Mouse (Mus musculus): ENCODE measurements at regions not wholly inside any gene's neighbourhood (a gene's known extent, or its start where the extent isn't known, plus 50 kb on each side); places are given as distances from the start of the nearest gene placed in this dataset.
A peak's percentile ranks its signal among the peaks of the same experiment; 100 is the strongest.

DNA sequence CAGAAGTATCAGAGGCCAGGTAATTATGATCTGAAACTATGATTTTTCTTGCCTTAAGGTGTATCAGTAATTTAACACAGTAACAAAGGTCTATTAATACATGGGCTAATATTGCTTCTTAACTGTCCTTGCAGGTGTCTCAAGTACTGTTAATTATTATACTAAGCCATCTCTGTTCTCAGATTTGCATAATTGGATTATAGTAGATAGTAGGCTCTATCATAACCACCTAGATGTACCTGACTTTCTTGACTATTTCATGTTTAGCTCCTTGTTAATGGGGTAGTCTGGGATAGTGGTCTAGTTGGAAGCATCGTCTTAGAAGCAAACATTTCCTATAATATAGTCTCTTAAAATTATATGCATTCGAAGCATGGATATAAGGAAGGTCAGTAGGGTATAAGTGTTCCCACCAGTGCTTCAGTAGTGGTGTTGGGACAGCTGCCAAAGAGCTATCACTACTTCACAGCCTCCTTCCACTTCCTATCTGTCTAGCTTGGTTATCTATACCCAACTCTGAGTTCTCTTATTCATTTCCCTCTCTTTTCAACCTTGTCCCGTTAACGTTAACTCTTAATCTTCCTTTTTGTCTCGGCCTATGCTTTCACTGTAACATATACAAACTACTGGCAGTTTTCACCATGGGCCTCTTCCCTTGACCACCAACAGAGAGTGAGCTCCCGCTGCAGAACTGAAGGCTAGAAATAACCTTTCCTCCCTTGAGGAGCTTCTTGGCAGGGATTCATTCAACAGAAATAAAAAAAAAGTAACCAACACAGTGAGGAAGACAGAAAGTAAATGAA, 630.9 kb upstream of the Lcorl start:
- no peak for DNase-seq

DNA sequence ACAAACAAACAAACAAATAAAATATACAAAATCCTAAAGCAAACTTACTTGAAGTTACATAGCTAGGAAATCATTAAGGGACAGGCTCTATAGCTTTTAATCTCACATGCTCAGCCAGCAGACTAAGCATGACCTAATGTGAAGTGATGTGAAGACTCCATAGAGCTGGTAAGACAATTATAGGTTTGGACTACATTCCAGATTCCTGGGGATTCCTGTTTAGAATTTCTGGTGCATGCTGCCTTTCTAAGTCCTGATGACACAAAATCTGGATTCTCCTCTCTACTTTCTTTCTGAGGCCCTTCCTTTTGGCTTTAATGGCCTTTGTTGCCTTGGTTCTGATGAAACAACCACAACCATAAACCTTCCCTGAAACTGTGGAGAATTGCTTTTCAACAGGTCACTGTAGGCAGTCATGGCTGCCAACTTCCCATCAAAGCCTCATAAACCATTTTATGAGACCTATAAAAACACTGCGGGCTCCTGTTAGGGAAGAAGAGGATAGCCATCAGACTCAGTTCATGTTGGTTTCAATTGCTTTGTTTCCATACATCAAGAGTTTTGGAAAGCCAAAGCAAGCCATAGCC, 629.4 kb upstream of the Lcorl start:
- no peak for DNase-seq

DNA sequence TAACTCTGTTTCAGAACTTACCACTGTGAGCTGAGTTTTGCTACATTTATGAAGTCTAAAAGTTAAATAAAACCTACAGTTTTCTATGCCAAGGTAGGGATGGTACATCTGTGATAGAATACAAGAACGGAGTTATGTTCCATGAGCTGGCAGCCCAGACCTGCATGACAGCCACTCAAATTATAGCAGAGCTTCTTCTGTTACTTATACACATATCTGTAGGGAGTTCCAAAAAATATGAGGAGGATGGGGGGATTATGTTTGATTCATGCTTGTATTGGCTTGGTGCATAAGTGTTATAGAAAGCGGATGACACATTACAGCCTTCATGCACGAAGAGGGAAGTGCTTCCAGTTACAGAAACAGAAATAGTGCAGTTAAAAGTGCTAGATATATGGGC, 598.9 kb upstream of the Lcorl start:
- no peak for DNase-seq

DNA sequence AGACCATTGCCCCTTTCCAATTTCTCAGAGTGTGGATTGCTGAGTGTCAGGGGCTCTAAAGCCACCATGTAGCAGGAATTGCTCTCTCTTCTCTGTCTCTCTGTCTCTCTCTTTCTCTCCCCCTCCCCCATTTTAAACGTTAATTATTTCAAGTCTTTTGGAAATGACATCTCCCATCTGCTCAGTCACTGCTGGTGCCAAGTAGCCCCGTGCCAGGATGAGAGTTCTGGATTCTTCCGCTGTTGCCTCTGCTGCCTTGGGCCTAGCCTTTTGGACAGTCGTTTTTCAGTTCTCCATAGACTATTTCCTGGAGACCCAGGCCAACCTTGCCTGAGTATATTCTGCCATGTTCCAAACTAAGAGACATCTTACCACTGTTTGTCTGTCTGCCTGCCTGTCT, 590.9 kb upstream of the Lcorl start:
- no peak for DNase-seq

DNA sequence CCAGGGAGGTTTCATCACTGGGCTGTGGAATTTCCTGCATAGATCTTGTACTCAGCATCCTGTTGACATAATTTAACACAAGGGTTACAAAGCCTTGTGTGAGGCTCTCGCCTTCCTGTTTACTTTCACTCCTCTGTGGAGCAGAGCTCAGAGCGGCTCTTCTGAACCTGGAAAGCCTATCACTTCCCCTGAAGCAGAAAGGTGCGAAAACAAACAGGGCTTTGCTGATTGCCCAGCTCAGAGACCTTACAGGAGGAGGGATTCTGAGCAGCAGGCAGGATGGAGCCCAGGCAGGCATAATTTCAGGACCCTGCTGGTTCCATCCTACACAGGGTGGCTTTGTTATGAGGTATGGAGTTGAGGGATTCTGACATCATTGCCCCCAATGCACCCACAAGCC, 588.4 kb upstream of the Lcorl start:
- DNase-seq = no peak

DNA sequence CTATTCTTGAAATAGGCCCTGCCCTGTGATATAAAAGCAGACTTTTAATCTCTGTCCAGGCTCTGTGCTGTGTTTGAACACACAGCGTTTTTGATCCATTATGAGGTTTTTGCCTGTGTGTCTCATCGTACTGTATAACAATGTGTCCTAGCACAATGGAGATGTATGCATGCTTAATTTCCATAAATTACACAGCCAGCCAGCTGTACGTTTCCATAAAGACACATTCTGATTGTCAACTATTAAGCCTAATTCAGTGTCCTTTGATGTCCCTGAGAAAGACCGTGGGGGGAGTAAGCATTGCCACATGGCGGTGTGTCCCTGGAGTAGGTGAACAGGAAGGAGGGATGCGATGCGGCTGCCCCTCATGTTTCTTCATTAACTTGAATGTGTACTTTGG, 587.7 kb upstream of the Lcorl start:
- DNase-seq = no peak

DNA sequence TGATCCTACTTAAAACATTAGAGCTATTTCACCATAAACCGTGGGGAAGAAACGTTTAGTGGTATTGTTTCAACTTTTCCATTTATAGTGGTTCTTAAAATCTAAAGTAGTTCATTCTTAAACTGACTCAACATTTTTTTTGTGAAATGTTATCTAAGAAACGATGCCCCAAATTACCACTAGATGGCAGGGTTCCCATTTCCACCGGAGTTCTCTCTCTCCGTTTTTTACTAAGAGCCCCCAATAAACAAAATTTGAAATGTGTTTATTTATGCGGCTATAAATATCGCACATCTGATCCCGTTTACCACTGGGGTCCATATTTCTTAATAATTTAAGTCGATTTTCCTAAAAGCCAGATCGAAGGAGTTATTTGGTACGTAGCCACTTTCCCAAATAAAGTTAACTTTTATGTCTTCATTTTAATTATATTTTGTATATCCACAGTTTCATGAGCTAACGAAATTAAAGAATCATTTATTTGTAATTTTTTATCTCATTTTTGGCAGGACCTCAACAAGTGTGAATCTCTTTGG, 586.5 kb upstream of the Lcorl start:
- peak in 1 of 2 experiments; percentile 20 for DNase-seq

DNA sequence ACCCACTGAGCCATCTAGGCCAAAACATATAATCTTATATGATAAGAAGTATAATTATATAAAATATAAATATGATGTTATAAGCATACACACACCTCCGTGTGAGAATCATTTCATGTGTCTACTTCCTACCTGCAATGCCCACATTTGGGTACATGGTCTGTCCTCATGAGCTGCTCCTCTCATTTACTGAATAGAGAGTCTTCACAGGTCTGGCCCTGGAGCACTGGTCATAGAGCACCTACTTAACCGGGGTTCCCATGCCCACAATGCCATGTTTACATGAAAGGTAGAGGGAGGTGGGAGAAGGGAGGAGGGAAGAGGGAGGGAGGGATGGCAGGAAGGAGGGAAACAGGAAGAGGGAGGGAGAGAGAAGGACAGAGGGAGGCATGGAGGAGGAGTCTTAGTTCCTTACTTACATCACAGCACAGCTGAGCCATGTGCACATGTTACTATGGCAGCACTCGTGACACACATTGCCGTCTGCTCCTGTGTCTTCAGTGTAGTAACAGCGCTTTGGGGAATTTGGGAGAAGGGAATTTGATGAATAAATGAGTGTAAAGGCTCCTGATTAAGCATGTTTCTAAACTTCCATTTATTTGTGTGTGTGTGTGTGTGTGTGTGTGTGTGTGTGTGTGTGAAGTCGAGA, 585.3 kb upstream of the Lcorl start:
- DNase-seq = no peak

DNA sequence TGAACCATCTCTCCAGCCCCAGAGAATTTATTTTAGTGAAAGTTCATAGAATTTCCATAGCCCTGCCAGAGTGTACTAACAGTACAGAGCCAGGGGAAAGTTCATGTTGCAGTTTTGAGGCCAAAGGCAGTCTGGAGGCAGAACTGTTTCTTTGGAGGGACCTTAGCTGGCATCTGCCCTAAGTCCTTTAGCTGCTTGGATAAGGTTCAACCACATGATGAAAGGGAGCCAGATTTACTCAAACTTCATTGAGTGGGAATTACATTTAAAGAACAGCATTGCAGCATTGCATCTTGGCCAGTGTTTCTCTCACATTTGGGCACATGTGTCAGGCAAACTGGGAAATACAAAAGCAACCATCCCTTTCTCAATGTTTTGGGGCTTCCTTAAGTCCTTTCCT, 584.3 kb upstream of the Lcorl start:
- no peak for DNase-seq

DNA sequence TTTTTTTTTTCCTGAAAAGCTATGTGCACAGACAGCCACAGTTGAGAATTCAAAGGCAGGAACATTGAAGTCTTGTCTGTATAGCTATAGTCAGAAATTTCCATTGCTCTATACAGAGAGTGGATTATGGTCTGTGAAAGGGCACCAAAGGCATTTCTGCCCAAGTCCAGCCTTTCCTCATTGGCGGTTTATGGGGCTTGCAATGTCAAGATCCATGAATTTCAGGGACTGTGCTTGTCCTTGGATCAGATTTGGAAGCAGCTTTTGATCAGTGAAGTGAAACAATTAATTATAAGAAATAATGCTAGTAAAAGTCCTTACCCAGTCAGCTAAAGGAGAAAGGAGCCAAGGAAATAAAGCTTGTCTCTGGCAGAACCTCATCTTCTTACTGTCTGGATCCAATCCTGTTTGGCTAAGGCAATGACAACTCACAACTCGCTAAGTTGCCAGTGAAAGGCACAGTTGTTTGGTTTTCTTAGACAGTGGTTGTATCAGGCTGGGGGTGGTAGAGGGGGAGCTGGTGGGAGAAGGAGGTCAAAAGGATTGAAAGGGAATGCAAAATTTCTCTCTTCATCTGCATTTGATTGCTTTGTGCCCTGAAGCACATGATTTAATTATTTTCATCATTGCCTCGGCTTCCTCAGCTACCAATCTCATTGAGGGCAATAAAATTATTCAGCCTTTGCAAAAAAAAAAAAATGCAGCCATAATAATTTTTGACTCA, 574.4 kb upstream of the Lcorl start:
- no peak for DNase-seq

DNA sequence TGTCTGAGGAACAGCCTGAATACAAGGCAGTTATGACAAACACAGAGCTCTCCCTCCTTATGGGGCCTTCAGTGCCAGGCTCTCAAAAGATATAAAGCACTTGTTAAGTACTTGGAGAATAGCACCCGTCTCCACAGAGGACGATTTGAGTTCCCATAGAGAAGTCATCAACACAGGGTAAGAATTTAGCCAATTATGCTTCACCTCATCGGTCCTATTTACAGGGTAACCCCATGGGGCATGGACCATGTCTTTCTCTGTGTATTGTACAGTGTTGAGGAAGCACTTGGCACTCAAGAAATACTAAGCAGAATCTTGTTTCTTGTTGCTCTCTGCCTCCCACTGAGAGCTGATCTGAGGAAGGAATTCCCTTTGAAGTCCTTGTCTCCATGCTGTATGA, 565.3 kb upstream of the Lcorl start:
- DNase-seq = no peak

DNA sequence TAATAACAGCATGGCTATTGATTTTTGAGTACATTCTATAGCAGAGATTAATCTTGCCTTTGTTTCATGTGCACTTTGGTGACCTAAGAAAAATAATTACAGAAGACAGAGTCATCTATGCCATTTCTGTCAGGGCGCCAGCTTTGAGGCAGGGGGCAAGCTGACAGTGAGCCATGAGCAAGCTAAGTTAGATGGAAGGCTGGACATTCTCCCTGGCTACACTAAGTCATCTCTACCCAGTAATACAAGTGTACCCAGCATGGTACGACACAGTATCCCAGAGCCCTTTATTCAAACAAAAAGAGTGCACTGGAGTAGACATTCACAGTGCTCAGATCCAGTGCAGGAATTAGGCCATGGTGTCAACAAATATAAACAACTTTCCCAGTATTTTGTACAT, 549.6 kb upstream of the Lcorl start:
- DNase-seq = no peak

DNA sequence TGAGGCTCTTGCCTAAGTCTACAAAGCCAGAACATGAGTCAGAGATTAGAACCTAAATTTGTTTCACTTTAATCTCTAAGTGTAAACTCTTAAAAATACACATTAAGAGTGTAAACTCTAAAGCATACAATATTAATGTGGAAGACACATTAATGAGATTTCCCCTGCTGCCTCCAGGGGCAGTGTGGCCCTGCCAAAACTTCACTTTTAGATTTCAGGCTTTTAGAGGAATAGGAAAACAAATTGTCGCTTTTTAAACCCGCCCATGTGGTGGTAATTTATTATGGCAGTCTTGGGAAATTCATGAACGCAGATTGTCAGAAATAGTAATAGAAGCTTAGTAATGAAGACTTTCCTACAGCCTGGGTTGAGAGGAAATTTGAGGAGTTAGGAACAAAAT, 549.0 kb upstream of the Lcorl start:
- no peak for DNase-seq

DNA sequence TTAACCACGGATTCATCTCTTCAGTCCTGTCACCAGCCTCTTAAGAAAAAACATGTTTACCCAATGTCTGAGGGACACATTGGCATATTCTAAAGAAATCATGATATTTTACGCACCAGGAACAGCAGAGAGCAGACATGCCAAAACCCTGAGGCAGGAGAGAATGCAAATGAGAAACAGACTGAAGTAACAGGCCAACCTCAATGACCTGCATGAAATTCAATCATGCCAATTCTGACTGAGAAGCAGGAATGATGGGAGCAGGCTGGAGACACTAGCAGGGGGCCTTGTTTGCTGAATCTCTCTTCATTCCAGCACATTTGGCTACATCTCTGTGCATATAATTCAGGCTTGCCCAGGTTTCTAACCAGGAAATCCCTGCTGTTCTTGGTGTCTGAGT, 529.2 kb upstream of the Lcorl start:
- DNase-seq = no peak

DNA sequence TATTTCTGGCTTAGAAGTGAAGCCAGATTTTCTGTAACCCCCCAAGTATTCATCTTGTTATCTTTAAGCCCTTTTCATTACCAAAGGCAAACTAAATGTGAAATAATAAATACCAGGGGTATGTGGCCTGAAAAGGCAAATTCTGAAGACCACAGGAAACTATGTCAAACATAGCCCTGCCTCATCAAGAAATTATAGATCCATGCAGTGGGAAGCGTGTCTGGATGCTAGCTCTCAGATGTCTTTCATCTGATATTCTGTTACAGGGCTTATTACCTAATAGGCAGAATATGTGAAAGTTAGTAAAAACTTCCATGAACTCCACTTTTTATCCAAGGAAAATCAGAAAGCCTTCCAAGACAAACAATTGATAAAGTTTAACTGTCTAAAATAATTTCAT, 509.9 kb upstream of the Lcorl start:
- no peak for DNase-seq

DNA sequence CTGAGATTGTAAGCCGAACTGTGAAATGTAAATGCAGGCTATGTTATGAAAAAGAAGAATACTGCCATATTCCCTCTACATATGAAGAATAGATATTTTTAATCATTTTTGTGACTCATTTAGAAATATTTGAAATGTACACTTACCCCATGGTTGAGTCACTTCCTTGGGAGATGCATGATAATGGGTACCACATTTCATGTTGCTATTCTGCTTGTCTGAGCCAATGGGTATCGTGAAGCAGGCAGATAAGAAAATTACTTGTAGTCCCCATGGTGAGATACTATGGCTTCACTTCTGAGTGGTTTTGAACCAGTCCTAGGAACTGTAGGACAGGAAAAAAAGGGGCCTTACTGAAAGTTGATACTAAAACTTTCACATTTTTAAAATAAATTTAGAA, 506.2 kb upstream of the Lcorl start:
- DNase-seq = no peak

DNA sequence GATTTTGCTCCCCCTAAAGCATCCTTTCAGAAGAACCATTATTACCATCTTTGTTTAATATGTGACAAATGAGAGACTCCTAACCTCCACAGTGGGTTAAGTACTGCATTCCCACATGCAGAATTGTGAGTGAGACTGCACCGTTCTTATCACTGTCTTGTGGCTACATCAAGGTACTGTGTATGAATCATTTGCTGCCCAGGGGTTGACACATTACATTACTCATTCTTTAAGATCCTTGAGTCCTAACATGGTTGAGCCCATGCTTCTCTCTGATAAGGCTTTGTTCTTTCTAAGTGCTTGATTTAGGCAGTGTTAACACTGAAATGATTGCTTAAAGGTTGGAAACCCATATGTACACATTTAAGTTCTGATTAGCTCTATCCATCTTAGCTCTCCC, 504.2 kb upstream of the Lcorl start:
- no peak for DNase-seq

DNA sequence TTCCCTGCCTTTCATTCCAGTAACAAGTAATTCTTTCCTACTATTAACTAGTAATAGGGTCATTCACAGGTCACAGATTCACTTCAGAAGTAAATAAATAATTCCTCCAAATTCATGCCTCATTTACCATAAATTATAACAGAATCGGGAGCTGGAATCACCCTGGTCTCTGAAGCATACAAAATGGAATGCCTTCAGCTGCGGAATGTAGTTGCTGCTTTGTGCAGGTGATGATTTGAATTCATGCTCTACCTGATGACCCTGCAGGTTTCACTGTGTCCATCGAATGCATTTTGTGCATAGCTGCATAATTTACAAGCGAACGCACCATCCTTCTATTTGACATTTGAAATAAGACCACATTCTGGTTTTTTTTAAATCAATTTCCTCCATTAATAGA, 491.0 kb upstream of the Lcorl start:
- DNase-seq = no peak

DNA sequence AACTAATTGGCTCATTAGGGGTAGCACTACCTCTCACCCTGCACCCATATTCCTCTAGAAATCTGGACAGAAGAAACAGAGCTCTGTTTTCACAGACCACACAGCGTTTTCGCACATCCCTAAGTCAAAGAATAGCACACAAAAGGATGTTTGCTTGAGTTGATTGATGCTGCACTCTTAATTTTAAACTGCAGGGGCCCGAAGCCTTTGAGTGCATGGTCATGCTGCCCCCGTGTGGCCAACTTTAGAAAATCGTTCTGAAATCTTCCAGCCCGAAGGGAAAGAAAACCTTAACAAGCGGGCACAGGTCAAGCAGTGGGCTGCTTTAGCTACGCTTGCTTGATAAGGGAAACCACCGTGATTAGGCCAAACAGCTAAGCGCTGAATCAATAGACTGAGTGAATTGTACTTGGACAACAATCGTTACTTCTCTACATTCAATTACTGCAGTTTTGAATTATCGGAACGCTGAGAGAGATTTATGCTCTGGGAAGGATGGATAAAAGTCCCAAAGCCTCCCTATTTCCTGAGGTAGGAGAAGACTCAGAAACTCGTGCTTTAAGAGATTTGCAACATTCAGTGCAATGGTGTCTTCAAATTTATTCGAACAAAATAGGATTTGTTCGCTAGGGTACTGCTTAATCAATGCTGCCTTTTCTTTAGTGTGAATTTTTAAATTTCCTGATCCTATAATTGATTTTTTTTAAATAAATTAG, 490.1 kb upstream of the Lcorl start:
- DNase-seq = peak; percentile 28 to 79

DNA sequence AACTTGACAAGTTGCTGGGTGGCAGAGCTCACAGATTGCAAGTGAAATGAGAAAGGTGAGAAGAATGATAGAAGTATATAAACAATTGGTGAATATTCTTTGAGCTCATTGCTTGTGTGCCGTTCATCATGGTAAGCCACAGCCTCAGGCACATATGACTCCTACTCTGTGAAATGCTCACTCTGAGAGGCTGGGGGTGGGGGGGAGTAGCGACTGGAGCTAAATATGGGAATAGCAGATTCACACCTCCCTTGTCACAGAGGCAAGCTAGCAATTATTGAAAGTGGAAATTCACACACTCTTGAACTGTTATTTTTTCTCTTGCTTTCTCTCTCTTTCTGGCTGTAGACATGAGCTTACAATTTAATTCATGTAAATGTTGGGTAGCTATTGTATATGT, 481.0 kb upstream of the Lcorl start:
- no peak for DNase-seq

DNA sequence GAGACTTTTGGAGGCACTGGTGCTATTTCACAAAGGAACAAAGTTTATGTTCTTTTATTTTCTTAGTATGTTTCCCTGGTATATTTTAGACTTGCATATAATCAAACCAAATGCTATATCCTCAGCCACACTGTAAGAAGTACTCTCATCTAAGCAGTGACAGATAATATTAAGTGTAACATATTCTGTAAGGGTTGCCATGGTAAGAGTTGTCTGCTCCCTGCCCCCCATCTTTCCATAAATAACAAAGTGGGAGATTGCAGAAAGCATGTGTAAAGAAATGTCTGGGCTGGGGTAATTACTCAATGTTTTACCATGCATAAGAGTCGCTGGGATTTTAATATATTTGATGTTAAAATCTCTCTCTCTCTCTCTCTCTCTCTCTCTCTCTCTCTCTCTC, 473.5 kb upstream of the Lcorl start:
- DNase-seq = no peak
